Mouse (Mus musculus): Measurements from ENCODE around the gene Mon1a.

DNA sequence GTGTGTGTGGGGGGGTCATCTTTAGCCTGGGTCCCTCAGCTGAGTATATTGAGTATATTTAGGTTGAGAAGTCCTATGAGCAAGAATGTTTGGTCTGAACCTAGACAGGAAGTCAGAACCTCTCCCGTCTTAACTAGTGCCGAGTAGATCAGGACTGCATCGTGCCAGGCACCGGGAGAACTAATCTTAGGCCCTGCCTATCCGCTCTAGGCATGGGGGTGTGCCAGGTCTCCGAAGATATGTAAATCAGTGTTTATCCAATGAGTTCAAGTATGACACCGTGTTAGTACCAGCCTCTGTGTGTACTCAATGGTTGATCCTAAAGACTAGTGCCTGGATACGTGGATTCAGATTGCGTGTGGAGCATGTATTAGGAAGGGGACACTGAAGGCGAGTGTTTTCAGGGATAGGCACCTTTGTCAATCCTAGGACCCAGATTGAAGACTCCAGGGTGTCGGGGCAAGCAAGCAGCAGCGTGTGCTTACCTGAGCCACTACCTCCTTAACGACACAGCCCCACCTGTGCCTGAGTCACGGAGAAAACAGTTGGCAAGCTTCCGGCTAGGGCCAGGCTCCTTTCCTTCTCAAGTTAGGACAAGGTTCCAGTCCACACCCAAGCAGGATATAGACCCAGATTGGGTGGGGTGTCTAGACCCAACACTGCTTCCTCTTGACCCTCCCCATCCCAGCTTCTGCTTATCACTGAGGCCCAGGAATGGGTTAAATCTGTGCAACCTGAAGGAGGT lies 22.2 kb downstream of the Mon1a start:
- TF ChIP-seq CTCF (IDR thresholded peaks at IDR 0.05; ENCODE audit: borderline replicate concordance, control insufficient read depth, extremely low read depth, insufficient read depth, low read length, poor library complexity) (no peak), POLR2A (IDR thresholded peaks at IDR 0.05; ENCODE audit: control insufficient read depth, extremely low read depth, insufficient read depth, low read length, poor library complexity) (no peak)
